Mouse (Mus musculus): Measurements from ENCODE around the gene Casp1. TPM values are rescaled to one million over a fixed set of nuclear protein-coding genes. Genes with fewer than 3 reads are reported as not detected.

Casp1 gene
- polyA plus RNA-seq, 1 experiment from 2014 or later: 0.84 TPM

DNA sequence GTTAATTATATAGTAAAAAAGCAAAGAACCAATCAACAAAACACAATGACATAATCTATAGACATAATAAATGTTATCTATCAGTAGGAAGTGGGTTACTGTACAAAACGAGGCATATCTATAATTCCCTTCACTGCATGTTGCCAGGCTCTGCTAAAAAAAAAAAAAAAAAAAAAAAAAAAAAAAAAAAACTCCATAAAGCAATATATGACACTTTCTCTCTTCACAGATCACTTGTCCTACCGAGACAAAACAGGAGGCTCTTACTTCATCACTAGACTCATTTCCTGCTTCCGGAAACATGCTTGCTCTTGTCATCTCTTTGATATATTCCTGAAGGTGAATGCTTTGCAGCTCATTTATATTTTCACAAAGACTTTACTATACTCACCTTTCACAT is 29.9 kb downstream of the Casp1 start:
- Histone ChIP-seq H3K9me3 (no peaks in the 10 kb centered on the region), H3K9ac (no peak overlapping the region), H3K4me2 (replicated peaks) (no peak overlapping the region), H3K4me1 (no peaks in the 10 kb centered on the region), H3K36me3 (no peaks in the 10 kb centered on the region), H3K27ac (no peak overlapping the region), H3K4me3 (no peak overlapping the region), H3K27me3 (no peaks in the 10 kb centered on the region)
- ATAC-seq (ENCODE audit: insufficient number of reproducible peaks, insufficient read depth, low FRiP score, low TSS enrichment): no peak
- WGBS: 78% methylated on average over 3 of the region's 3 CpGs

GRCm38 (mm10) chr9:5332441-5332840 is 34.1 kb downstream of the Casp1 start:
- H3K9me3 ChIP-seq: no peaks in the 10 kb centered on the region
- ATAC-seq (ENCODE audit: insufficient number of reproducible peaks, insufficient read depth, low FRiP score, low TSS enrichment): no peak
- no peak overlapping the region for H3K27ac ChIP-seq
- no peaks in the 10 kb centered on the region for H3K36me3 ChIP-seq
- H3K9ac ChIP-seq: no peak overlapping the region
- H3K4me1 ChIP-seq: no peaks in the 10 kb centered on the region
- H3K4me2 ChIP-seq (replicated peaks): no peak overlapping the region
- no peaks in the 10 kb centered on the region for H3K27me3 ChIP-seq
- H3K4me3 ChIP-seq: no peak overlapping the region

DNA sequence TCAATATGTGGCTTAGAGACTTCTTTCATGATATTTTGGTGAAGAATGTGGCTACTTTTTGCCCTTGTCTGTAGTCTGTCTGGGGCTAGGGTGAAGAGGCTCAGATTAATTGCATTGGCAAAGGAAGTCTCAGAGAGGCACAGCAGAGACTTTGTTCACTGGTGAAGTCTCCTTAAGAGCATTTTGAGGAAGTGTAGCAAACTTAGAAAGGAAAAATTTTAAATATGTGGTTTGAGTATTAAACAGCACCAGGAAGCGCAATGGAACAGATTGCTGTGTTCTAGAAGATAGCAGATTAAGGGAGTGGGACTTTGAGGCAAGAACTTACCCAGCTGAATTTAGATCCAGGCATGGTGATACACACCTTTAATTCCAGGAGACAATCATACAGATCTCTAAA is 35.1 kb downstream of the Casp1 start:
- ATAC-seq (ENCODE audit: insufficient number of reproducible peaks, insufficient read depth, low FRiP score, low TSS enrichment): no peak
- Histone ChIP-seq H3K36me3 (no peaks in the 10 kb centered on the region), H3K4me3 (no peak overlapping the region), H3K4me1 (no peaks in the 10 kb centered on the region), H3K9me3 (no peaks in the 10 kb centered on the region), H3K4me2 (replicated peaks) (no peak overlapping the region), H3K27ac (no peak overlapping the region), H3K9ac (no peak overlapping the region), H3K27me3 (no peaks in the 10 kb centered on the region)
- WGBS: 91% methylated on average over 1 of the region's 1 CpGs

- H3K36me3 ChIP-seq: no peaks in the 10 kb centered on the region
- H3K9ac ChIP-seq: no peak overlapping the region
- no peaks in the 10 kb centered on the region for H3K27me3 ChIP-seq
- no peak overlapping the region for H3K4me3 ChIP-seq
- H3K4me1 ChIP-seq: no peaks in the 10 kb centered on the region
- H3K4me2 ChIP-seq (replicated peaks): no peak overlapping the region
- 82% methylated on average over 1 of the region's 1 CpGs for WGBS
- no peak overlapping the region for H3K27ac ChIP-seq
- no peak for ATAC-seq (ENCODE audit: insufficient number of reproducible peaks, insufficient read depth, low FRiP score, low TSS enrichment)
- H3K9me3 ChIP-seq: no peaks in the 10 kb centered on the region
Measured at GRCm38 (mm10) chr9:5343092-5343491, 44.8 kb downstream of the Casp1 start.

DNA sequence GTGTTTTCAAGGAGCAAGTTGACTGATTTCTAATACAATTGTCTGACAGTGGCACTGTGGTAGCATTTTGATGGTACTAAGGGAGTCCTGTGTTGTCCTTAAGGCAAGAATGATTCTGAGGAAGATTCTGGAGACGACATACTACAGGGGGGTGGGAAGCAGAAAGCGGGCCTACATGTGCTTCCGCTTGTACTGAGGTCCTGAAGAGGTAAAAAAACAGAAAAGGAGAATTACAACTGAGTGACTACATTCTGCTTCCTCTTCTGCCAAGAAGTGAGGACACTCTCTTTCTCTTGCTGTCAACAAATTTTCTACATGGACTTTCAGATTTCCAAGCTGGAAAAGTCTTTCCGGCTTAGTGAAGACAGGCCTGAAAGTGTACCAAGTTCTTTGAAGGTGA is 45.8 kb downstream of the Casp1 start:
- Histone ChIP-seq H3K27ac (no peak overlapping the region), H3K9me3 (no peaks in the 10 kb centered on the region), H3K4me3 (no peak overlapping the region), H3K36me3 (no peaks in the 10 kb centered on the region), H3K4me1 (no peaks in the 10 kb centered on the region), H3K27me3 (no peaks in the 10 kb centered on the region), H3K9ac (no peak overlapping the region), H3K4me2 (replicated peaks) (no peak overlapping the region)
- 93% methylated on average over 4 of the region's 4 CpGs for WGBS
- ATAC-seq (ENCODE audit: insufficient number of reproducible peaks, insufficient read depth, low FRiP score, low TSS enrichment): no peak

GRCm38 (mm10) chr9:5345291-5345898 is 47.1 kb downstream of the Casp1 start, which contains the start of gene Casp12:
TSS of gene Casp12 (plus strand) at chr9:5345430.
- Histone ChIP-seq H3K9ac (no peak within 1 kb of the TSS), H3K4me3 (no peak within 1 kb of the TSS), H3K4me1 (no peaks in the 10 kb centered on the region), H3K9me3 (no peaks in the 10 kb centered on the region), H3K36me3 (no peaks in the 10 kb centered on the region), H3K4me2 (replicated peaks) (no peak within 1 kb of the TSS), H3K27me3 (no peaks in the 10 kb centered on the region), H3K27ac (no peak within 1 kb of the TSS)
- ATAC-seq (ENCODE audit: insufficient number of reproducible peaks, insufficient read depth, low FRiP score, low TSS enrichment): no peak
- WGBS: 82% methylated on average over 4 of the region's 4 CpGs

DNA sequence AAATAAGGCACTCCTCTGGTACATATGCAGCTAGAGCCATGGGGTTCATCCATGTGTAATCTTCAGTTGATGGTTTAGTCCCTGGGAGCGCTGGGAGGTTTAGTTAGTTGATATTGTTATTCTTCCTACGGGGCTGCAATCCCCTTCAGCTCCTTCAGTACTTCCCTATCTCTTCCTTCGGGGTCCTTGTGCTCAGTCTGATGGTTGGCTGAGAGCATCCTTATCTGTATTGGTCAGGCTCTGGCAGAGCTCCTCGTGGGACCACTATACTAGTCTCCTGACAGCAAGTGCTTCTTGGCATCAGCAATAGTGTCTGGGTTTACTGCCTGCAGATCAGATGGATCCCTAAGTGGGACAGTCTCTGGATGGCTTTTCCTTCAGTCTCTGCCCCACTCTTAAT is 49.1 kb downstream of the Casp1 start:
- 86% methylated on average over 4 of the region's 4 CpGs for WGBS
- Histone ChIP-seq H3K4me3 (no peak overlapping the region), H3K9ac (no peak overlapping the region), H3K27me3 (no peaks in the 10 kb centered on the region), H3K4me2 (replicated peaks) (no peak overlapping the region), H3K9me3 (no peaks in the 10 kb centered on the region), H3K4me1 (no peaks in the 10 kb centered on the region), H3K27ac (no peak overlapping the region), H3K36me3 (no peaks in the 10 kb centered on the region)
- no peak for ATAC-seq (ENCODE audit: insufficient number of reproducible peaks, insufficient read depth, low FRiP score, low TSS enrichment)

GRCm38 (mm10) chr9:5353673-5354072 is 55.4 kb downstream of the Casp1 start:
- Histone ChIP-seq H3K4me2 (replicated peaks) (no peak overlapping the region), H3K9me3 (no peaks in the 10 kb centered on the region), H3K4me1 (no peaks in the 10 kb centered on the region), H3K36me3 (no peaks in the 10 kb centered on the region), H3K27ac (no peak overlapping the region), H3K9ac (no peak overlapping the region), H3K4me3 (no peak overlapping the region), H3K27me3 (no peaks in the 10 kb centered on the region)
- ATAC-seq (ENCODE audit: insufficient number of reproducible peaks, insufficient read depth, low FRiP score, low TSS enrichment): no peak
- 72% methylated on average over 2 of the region's 2 CpGs for WGBS

DNA sequence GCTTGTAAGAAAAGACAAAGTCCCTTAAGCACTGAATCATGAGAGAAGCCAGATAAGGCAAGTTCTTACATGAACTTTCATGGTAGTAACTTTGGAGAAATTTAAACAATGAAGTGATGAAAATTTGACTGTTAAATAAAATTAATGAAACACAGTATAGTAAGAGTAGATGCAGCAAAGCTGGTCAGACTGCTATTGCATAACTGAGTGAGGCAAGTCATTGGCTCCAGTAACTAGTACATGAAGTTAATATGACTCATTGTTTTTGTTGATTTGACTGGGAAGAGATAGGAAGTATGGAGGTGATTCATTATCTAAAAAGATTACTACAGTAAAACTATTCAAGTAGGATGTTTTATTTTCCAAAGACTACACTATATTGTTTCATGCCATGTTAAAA is 58.5 kb downstream of the Casp1 start:
- Histone ChIP-seq H3K27me3 (no peaks in the 10 kb centered on the region), H3K4me2 (replicated peaks) (no peak overlapping the region), H3K9me3 (no peaks in the 10 kb centered on the region), H3K27ac (no peak overlapping the region), H3K4me3 (no peak overlapping the region), H3K4me1 (no peaks in the 10 kb centered on the region), H3K36me3 (no peaks in the 10 kb centered on the region), H3K9ac (no peak overlapping the region)
- ATAC-seq (ENCODE audit: insufficient number of reproducible peaks, insufficient read depth, low FRiP score, low TSS enrichment): no peak

Other genes with a start within 250 kb of the Casp1 start
- 0.13 and 0.18 TPM in 2 replicates for gene Casp4, start 10.3 kb downstream of the Casp1 start, polyA plus RNA-seq (2016; fragmentation: Nextera tagmentation; extraction: Ambion mirVana)
- gene Casp12, start 46.9 kb downstream of the Casp1 start, polyA plus RNA-seq (2016; fragmentation: Nextera tagmentation; extraction: Ambion mirVana): 0.20 TPM in 1 of 2 replicates, not detected in the other